Mouse (Mus musculus) monocyte, adult 5-6 weeks (primary cell): ENCODE data around the gene Chuk. TPM values are rescaled to one million over a fixed set of nuclear protein-coding genes. Genes with fewer than 3 reads are reported as not detected.

Experiments used
- ATAC-seq: fragments of 153-309, 156-312 bp; replicated peaks from 2 replicates; pipeline ENCODE4 v1.8.0; 2017; ENCODE audit warnings: mild to moderate bottlenecking; ENCODE audit not compliant: low TSS enrichment, insufficient number of reproducible peaks, severe bottlenecking, poor library complexity, low FRiP score
- total RNA-seq: library from RNA; stranded (forward); fragments of 200-1000, 200-491, 200-594 nt; gene quantifications from 3 replicates; pipeline ENCODE4 v1.2.3, GENCODE M21; 2017

The Chuk gene
- total RNA-seq, 1 experiment from 2014 or later, result 180 TPM

- no peak for ATAC-seq
Observed at GRCm38 (mm10) chr19:44110356-44110755, 3.1 kb upstream of the Chuk start.

GRCm38 (mm10) chr19:44108996-44109395, 1.7 kb upstream of the Chuk start:
- no peak for ATAC-seq

GRCm38 (mm10) chr19:44107661-44108521, 611 bp upstream of the Chuk start:
- no peak for ATAC-seq

- peak; percentile 68 for ATAC-seq
Observed at GRCm38 (mm10) chr19:44104393-44104792, 2.9 kb downstream of the Chuk start.

GRCm38 (mm10) chr19:44103001-44103400, 4.3 kb downstream of the Chuk start:
- ATAC-seq, result no peak

GRCm38 (mm10) chr19:44100840-44101239, 6.4 kb downstream of the Chuk start:
- ATAC-seq, result no peak

GRCm38 (mm10) chr19:44086278-44086677, 21.0 kb downstream of the Chuk start:
- ATAC-seq, result no peak

GRCm38 (mm10) chr19:44080920-44081319, 26.4 kb downstream of the Chuk start:
- ATAC-seq, result no peak

GRCm38 (mm10) chr19:44080023-44080422, 27.3 kb downstream of the Chuk start:
- ATAC-seq, result no peak

GRCm38 (mm10) chr19:44077024-44077423, 30.3 kb downstream of the Chuk start:
- no peak for ATAC-seq

- ATAC-seq, result no peak
Observed at GRCm38 (mm10) chr19:44076457-44076856, 30.8 kb downstream of the Chuk start.

GRCm38 (mm10) chr19:44074986-44075385, 32.3 kb downstream of the Chuk start:
- no peak for ATAC-seq

GRCm38 (mm10) chr19:44071166-44071565, 36.1 kb downstream of the Chuk start:
- ATAC-seq, result no peak

- ATAC-seq, result no peak
Observed at GRCm38 (mm10) chr19:44069914-44070232, 37.4 kb downstream of the Chuk start.

GRCm38 (mm10) chr19:44069121-44069913, 38.0 kb downstream of the Chuk start, which contains the start of gene Erlin1:
TSS of gene Erlin1 (minus strand) at chr19:44069785.
- ATAC-seq, result peak; percentile 91

GRCm38 (mm10) chr19:44068232-44068631, 39.0 kb downstream of the Chuk start:
- no peak for ATAC-seq

- peak; percentile 55; the same call in 1 of the 2 replicates for ATAC-seq
Observed at GRCm38 (mm10) chr19:44067323-44068049, 39.8 kb downstream of the Chuk start.

GRCm38 (mm10) chr19:44064734-44065133, 42.5 kb downstream of the Chuk start:
- ATAC-seq, result no peak

GRCm38 (mm10) chr19:44063773-44064172, 43.5 kb downstream of the Chuk start:
- ATAC-seq, result no peak
